Mouse (Mus musculus) kidney, adult 2 months (tissue): ENCODE data around the gene Slc38a10.

Experiments
- CTCF ChIP-seq: fragments of 200-500 bp; conservative IDR thresholded peaks from 2 replicates; pipeline ENCODE4 v1.5.1; 2011; ENCODE audit warnings: low read depth, mild to moderate bottlenecking, control low read depth, low read length, moderate library complexity, mixed read lengths; ENCODE audit not compliant: insufficient read depth, insufficient read length
- POLR2A ChIP-seq: fragments of 200-500 bp; IDR thresholded peaks from one replicate; pipeline ENCODE4 v1.6.1; 2011; ENCODE audit warnings: low read depth, low read length, control low read depth

- no peak for TF ChIP-seq POLR2A
- TF ChIP-seq CTCF = no peak
These were observed 32.0 kb upstream of the Slc38a10 start for GRCm38 (mm10) chr11:120183180-120183579.
